Mouse (Mus musculus): ENCODE results near the gene Fam136a.
"Not testable (repeated sequence)": the region's sequence is repeated elsewhere in the genome, so short reads cannot be mapped to it uniquely, and the experiment has no call there.

Fam136a gene

DNA sequence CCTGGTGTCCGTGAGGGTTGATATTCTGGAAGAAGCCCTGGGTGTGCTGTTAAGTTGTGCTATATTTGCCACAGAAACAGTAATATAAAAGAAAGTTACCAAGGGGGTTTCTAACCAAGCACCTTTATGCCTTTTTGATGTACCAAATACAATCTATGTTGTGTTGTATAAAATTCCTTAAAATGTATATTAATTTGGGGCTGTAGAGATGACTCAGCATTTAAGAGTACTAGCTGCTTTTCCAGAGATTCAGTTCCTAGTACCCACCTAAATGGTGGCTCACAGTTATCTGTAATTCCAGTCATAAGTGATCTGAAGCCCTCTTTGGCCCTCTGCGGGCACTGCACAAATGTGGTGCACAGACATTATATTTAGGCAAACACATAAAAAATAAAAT, 1.4 kb downstream of the Fam136a start:
- DNase-seq (ENCODE audit: low spot score): no peak

DNA sequence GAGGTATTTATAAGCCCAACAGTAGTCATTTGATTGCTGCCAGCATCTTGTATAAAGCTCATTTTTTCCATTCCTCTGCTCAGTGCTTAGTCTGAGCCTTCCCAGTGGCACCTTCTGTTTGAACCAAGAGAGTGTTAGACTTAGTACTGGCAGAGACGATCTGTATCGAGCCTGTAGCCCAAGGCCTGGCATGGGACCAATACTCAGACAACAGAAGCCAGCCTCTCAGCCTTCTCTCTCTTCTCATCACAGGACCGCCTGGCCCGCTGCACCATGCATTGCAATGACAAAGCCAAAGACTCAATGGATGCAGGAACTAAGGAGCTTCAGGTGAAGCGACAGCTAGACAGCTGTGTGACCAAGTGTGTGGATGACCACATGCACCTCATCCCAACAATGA, 3.0 kb downstream of the Fam136a start:
- DNase-seq (ENCODE audit: low spot score): no peak

DNA sequence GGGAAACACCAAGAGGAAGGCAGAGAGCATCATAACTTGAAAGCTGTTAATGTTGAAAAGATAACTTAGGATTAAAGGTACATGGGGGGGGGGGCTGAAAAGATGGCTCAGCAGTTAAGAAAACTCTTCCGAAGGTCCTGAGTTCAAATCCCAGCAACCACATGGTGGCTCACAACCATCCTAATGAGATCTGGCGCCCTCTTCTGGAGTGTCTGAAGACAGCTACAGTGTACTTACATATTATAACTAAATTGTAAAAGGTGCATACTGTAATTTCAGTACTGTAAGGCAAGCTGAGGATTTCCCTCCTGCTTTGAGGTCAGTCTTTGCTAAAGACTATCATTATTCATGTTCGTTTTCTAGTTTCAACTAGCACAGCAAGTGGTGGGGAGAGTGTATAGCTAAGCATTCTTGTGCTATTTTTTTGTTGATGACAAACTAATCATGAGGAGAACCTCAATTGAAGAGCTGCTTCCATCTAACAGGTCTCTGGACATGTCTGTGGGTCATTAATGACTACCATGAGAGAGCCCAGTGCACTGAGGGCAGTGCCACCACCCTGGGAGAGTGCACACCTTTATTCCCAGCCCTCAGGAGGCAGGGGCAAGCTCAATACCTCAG, 4.8 kb downstream of the Fam136a start:
- DNase-seq (ENCODE audit: low spot score): no peak

DNA sequence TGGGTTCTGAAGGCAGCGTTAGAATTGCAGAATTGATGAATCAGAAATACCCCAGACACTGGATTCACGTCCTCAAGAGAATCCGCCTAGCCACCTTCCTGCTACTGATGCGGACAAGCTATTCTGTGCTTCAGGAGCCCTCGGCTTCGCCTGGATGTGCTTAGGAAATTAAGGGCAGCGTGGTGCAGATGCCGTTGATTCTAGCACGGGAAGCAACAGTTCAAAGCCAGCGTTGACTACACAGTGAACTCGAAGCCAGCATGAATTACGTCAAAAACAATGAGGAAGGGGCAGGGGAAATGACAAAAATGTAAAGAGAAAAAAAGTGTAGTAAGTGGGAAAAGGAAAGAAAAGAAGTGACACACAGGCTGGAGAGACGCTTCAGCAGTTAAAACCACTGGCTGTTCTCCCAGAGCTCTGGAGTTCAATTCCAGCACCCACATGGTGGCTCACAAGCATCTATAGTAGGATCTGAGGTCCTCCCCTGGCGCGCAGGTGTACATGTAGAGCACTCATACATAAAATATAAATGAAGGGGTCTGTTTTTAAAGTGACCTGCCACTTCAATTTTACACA, 5.4 kb downstream of the Fam136a start, which contains the start of gene Snrpg:
Snrpg (plus strand) TSS at position 541 of the 576 bp plus-strand sequence.
- no peak for DNase-seq (ENCODE audit: low spot score)

DNA sequence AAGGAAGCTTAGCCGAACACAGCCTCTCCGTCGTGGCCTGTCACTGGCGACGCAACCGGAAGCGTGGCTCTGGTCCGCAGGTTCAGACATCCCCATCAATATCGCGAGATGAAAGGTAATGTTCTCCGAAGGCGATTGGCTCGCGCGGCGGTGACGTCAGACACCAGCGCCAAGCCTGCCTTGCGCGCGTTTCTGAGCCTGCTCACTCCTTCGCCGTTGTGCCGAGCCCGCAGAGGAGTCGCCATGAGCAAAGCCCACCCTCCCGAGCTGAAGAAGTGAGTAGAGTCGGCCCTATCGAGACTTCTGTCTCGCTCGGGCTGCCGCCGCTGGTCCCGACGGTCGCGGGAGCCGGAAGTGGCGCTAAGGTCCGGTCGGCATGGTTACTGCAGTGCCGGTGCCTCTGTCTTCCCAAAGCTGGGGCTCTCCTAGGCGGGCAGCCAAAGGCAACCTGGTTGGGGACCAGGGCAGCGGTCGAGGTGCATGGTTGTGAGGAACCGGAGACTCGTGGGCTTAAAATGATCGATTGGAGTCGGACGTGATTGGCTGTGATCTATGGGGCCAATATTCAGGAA, 6.0 kb downstream of the Fam136a start:
- peak; percentile 93 for DNase-seq (ENCODE audit: low spot score)

DNA sequence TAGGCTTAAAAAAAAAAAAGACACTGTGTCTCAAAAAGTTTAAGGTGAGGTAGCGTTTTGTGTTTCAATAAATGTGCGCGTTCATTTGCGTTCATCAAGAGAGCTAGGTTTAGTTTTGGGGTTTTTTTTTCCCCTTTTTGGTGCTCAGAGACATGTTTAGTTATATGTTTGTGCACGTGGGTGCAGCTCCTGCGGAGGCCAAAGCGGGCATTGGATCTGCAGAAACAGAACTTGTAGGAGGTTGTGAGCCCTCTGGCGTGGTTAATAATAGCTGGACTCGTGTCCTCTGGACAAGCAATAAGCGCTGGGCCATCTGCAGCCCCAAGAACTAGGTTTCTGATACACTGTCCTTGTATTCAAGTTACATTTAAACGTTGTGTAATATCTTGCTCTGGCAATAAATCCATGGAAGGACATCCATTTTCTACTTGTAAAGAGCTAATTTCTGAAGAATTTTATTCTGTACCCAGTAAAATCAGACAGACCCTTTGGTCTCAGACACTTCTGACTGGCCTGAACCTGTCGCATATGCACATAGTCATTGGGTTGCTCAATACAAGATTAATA, 6.6 kb downstream of the Fam136a start:
- DNase-seq (ENCODE audit: low spot score): no peak

DNA sequence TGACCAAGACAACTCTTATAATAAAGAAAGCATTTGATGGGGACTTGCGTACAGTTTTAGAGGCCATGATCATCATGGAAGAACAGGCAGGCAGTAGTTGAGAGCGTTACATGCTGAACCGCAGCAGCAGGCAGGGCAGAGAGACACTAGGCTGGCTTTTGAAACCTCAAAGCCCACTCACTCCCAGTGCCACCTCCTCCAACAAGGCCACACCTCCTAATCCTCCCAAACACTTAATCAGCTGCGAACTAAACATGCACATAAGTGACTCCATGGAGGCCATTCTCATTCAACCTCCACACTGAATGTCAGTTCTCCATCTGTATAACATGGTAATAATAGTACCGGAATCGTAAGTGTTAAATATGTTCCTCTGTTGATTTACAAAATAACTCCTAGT, 8.1 kb downstream of the Fam136a start:
- no peak for DNase-seq (ENCODE audit: low spot score)

DNA sequence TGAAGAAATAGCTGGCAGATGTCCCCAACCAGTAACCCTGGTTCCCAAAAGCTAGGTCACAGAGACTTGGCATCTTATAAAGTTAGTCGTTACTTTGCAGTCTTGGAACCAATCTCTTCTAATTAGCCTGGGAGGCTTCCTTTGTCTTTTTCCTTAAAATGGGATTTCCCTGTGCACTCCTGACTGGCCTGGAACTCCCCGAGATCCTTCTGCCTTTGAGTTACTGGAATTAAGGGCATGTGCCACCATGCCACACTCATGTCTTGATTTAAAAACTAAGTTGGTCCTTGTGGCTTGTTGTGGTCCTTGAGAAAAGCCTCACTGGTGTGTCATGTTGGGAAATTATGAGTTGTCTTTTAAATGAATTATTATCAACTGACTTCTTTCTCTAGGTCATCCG, 12.9 kb downstream of the Fam136a start:
- DNase-seq (ENCODE audit: low spot score): no peak

DNA sequence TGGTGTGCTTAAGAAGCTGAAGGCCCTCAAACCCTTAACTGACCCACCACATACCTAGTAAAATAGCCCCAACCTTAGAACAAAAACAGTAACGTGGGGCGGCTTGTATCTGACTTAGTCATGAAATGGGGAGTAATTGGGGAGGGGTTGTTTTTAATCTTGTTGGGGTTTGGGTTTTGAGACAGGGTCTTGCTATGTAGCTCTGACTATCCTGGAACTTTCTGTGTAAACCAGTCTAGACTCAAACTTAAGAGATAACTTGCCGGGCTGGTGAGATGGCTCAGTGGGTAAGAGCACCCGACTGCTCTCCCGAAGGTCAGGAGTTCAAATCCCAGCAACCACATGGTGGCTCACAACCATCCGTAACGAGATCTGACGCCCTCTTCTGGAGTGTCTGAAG, 14.7 kb downstream of the Fam136a start:
- not testable (repeated sequence) for DNase-seq (ENCODE audit: low spot score)

DNA sequence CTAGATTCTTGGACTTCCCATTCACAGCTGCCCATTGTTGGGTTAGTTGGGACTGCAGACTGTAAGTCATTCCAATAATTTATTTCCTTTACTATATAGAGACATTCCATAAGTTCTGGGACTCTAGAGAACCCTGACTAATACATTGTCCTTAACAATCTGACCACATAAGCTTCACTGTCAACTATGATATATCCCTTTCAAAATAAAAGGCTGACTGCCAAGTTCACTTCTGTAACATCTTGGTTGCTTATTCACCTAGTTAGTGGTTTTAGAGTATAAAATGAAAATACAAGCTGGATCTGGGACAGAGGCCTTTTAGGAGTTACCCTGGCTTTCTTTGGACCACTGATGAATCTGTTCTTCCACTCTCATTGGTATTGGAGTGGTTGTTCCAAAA, 17.1 kb downstream of the Fam136a start:
- no peak for DNase-seq (ENCODE audit: low spot score)

DNA sequence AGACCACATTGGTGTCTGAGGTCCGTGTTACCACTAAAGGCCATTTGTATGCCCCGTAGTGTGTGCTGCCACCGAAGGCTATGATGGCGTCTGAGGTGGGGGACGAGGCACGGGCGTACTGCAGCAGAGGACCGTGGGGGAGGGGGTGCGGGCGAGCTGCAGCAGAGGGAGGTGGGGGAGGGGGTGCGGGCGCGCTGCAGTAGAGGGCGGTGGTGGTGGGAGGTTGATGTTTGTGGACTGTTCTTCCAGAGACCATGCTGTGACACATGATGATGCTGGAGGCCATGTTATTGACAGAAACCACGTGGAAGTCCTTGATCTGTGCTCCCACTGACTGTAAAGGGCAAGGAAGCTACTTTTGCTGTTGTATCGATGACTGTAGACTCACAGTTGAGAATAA, 17.9 kb downstream of the Fam136a start:
- no peak for DNase-seq (ENCODE audit: low spot score)

DNA sequence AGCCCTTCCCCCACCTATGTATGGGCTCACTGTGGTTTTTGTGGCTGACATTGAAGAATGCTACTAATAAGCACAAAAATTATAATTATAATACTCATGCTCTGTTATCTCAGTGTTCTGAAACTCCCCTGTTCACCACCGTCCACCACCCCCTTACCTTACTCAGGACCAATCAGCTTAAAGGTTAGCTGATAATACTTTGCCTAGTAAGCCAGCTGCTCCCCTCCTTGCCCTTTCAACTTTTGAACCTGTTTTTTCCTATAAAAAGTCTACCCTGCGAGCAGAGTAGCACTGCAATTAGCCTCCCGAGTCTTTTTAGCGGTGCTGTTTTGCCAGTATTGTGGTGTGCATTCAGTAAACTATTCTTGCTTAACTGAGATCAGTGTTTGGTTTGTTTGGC, 19.2 kb downstream of the Fam136a start:
- no peak for DNase-seq (ENCODE audit: low spot score)

DNA sequence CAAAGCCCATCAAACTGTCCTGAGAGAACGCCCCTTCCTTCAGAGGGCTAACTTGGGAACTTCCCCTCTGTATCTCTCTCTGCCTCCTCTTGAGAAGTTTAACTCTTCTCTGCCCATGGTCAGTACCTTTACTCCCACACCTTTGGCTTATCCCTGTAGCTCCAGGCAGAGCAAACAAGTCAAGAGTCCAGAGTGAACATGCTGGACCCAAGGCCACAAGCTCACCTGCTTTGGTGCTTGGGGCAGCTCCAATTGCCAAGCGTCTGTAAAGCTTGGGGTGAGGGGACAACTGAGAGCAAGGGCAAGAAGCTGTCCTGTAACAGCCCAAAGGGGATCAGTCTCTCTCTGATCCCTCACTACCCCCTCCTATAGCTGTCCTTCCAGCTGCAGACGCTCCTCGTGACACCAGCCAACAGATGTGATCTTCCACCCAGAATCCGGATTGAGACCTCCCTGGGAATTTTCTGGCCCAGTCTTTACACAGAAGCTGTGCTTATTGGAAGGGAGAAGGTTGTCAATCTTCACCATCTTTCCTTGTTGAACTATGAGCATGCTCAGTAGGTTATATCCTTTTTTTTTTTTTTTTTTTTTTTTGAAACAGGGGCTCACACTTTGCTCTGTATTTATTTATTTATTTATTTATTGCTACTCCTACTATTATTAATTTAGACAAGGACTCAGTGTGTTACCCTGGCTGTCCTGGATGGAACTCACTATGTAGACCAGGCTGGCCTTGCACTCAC, 20.1 kb downstream of the Fam136a start:
- no peak for DNase-seq (ENCODE audit: low spot score)

DNA sequence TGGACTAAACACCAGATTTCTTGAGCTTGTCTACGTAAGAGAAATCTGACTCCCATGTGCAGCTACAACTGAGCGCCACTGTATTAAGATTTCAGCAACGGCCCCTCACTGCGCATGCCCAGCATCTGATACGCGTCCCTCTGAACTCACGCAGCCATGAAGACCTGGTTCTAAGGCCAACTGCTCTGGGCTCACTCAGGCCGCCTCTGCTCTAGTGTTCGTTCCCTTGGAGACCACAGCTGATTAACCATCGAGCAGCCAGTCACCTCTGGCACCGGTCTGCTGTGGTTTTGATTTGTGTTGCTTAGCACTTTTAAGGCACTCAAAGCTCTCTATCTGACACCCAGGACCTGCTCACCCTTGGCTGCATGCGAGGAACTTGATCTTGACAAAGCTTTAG, 21.9 kb downstream of the Fam136a start:
- DNase-seq (ENCODE audit: low spot score): no peak

DNA sequence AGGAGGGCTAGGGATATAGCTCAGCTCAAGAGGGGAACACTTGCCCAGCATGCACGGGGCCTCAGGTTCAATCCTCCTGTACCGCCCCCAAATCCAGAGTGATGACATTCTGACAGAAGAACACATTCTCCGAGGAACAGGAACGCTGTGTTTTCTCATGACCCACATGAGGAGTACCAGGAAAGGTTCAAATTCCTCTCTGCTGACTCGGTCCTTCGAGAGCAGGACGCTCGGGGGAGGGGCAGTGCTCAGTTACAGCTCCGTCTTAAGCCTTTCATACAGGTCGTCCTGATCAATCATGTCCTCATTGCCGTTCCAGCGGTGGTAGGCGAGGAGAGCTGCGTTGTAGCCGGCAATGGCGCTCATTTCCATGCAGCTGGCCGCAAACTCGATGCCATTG, 23.0 kb downstream of the Fam136a start:
- no peak for DNase-seq (ENCODE audit: low spot score)

DNA sequence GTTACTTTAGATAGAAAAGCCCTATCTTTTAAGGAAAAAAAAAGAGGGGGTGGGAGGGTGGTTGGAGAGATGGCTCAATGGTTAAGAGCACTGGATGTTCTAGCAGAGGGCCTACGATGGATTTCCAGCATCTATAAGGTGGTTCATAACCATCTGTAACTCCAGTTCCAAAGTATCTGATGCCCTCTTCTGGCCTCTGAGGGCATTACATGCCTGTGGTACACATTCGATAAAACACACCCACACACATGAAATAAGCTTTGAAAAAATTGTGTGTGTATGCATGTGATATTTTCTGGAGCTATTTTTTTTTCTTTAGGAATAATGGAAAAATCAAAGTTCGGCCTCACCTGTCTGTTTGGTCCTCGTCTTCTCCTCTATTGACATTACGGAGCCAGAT, 25.9 kb downstream of the Fam136a start:
- no peak for DNase-seq (ENCODE audit: low spot score)

DNA sequence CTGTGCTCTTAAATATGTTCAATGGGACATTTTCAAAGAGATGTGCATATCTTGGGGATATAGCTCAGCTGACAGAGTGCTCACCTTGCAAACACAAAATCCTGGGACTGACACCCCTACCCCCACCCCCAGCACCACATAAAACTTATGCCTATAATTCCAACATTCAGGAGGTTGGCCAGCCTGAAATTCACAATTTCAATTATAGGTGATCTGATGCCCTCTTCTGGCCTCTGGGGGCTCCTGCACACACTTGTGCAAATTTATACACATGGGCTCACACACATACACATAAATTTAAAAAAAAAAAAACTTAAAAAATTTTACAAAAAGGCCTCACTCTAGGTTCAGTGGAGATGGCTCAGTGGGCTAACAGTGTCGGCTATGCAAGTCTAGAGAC, 27.7 kb downstream of the Fam136a start:
- DNase-seq (ENCODE audit: low spot score): no peak

DNA sequence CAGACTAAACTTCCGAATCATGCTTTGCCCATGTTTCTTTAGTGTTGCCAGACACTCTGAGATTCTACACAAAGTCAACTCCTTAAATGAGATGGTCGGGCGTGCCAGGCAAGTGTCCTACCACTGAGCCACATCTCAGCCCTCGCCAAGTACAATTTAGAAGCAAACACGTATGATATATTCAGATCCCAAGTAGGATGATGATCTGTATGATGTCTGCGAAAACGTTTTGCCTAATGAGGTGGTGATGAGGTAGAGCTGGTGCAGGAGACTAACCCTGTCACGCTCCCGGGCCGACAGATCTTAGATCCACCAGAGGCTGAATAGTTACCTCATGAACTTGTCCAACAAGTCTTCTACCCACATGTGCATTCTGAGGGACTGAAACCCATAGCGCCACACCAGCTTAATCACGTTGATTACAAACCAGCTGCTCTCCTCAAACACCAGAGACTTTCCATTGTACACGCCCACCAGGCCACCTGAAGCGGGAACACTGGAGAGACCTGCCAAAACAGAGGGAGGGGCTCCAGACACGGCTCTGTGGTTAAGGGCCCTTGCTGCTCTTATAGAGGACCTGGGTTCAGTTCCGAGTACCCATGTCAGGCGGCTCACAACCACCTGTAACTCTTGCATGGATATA, 28.8 kb downstream of the Fam136a start:
- DNase-seq (ENCODE audit: low spot score): no peak

DNA sequence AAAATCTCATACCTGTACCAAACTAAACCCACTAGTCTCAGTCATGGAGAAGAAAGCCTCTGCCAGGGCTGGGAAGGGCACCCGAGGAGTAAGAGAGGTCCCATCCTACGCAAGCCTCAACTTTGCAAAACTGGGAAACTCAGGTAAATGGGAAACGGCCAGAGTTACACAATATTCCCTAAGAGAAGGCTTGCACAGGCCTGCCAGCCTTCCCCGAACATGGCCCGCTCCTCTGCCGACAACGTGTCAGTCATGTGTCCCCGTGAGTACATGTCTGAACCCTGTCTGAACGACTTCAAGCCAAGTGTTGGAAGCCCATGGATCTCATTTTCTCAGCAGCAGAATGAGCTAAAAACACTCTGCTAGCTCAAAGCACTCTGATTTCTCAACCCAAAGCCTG, 29.6 kb downstream of the Fam136a start:
- DNase-seq (ENCODE audit: low spot score): no peak

DNA sequence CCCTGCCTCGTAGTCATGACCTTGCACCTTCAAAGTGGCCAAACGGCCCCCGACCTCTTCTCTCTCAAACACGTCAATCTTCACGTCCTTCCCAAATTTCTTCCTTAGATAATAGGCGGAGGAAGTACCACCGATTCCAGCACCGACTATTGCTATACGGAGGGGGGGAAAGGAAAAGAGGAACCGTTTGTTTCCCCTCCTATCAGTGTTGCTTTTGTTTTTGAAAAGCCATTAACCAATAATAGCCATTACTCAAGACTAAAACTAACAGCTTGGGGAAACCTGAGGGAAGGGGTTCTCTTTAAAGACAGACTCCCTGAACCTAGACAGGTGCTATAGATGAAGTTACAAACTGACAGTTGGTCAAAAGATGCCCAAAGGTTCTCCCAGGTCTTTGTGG, 30.5 kb downstream of the Fam136a start:
- DNase-seq (ENCODE audit: low spot score): no peak

DNA sequence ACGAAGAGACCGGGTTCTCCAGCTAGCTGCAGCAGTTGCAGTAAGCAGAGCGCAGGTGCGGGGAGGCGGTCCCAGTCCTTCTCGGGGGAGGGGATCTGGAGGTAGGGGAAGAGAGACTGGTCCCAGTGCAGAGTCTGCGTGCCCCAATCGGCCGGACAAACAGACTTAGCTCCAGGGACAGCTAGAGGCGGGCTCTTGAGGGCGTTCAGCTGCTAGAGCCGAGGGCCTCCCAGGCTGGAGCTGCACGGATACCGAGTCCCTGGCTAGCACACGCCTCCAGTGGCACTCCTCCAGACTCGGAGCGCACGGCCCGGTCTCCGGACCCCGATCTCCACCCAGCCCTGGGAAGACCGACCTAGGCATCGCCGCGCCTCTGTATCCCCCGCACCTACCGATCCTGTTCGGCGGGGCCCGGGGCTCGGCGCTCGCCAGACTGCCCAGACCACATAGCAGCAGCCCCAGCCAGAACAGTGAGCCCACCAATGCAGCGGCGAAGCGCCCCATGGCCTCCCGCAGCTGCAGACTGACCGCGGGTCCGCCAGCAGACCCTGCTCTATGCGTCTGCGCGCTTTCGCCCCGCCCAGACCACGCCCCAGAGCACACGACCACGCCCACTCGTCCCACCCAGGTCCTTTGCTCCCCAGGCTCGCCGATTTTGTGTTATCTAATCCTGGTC, 31.3 kb downstream of the Fam136a start, which contains the start of gene Pcyox1:
Pcyox1 (minus strand) TSS at position 574 of the 676 bp plus-strand sequence.
- peak; percentile 84 for DNase-seq (ENCODE audit: low spot score)

Measured in ovary, postnatal 14 days (tissue).